Mouse (Mus musculus) cerebellum, adult 11 months (tissue): ENCODE results near the gene Man2a2.
A peak's percentile ranks its signal among the peaks of the same experiment; 100 is the strongest.
"Not testable (repeated sequence)": the region's sequence is repeated elsewhere in the genome, so short reads cannot be mapped to it uniquely, and the experiment has no call there.

Experiments
- DNase-seq: peaks from one replicate; pipeline ENCODE4 v3.0.0; 2022

Gene Man2a2

GRCm38 (mm10) chr7:80330278-80330677 lies 40.9 kb downstream of the Man2a2 start:
- DNase-seq: peak; percentile 41

GRCm38 (mm10) chr7:80326076-80326475 lies 45.1 kb downstream of the Man2a2 start:
- peak; percentile 52 for DNase-seq

- DNase-seq: peak; percentile 32
Measured at GRCm38 (mm10) chr7:80325292-80325868, 45.8 kb downstream of the Man2a2 start.

- not testable (repeated sequence) for DNase-seq
Measured at GRCm38 (mm10) chr7:80324816-80325119, 46.4 kb downstream of the Man2a2 start.

GRCm38 (mm10) chr7:80324043-80324815 lies 46.9 kb downstream of the Man2a2 start, which contains the start of gene Rccd1:
Gene Rccd1, minus strand, starts transcription at chr7:80324454.
- DNase-seq: peak; percentile 94

GRCm38 (mm10) chr7:80323336-80323735 lies 47.8 kb downstream of the Man2a2 start:
- peak; percentile 21 for DNase-seq

- DNase-seq: no peak
Measured at GRCm38 (mm10) chr7:80319846-80320496, 51.2 kb downstream of the Man2a2 start.

- no peak for DNase-seq
Measured at GRCm38 (mm10) chr7:80318670-80319069, 52.5 kb downstream of the Man2a2 start.

GRCm38 (mm10) chr7:80317439-80318115 lies 53.6 kb downstream of the Man2a2 start:
- no peak for DNase-seq

GRCm38 (mm10) chr7:80315733-80316132 lies 55.4 kb downstream of the Man2a2 start:
- DNase-seq: no peak

GRCm38 (mm10) chr7:80310771-80311170 lies 60.4 kb downstream of the Man2a2 start:
- no peak for DNase-seq

- DNase-seq: no peak
Measured at GRCm38 (mm10) chr7:80307766-80308165, 63.4 kb downstream of the Man2a2 start.

- DNase-seq: no peak
Measured at GRCm38 (mm10) chr7:80301522-80301921, 69.7 kb downstream of the Man2a2 start.

GRCm38 (mm10) chr7:80299568-80299967 lies 71.6 kb downstream of the Man2a2 start:
- DNase-seq: no peak
